Mouse (Mus musculus) limb, embryonic 15.5 days (tissue): Measurements from ENCODE around the gene Gm43951. TPM values are rescaled to one million over a fixed set of nuclear protein-coding genes. Genes with fewer than 3 reads are reported as not detected.

Experiments
- ATAC-seq: fragments of 200-750 bp; cut with Nextera tagmentation; 2 replicates; pipeline ENCODE4 v1.8.0; 2017; ENCODE audit warnings: low read depth, moderate TSS enrichment; ENCODE audit not compliant: insufficient number of reproducible peaks, low FRiP score, low TSS enrichment
- H3K27ac ChIP-seq: fragments of 300-500 bp; sonication (generic); 2 replicates; pipeline ENCODE4 v1.5.1; 2015; ENCODE audit warnings: moderate library complexity, mild to moderate bottlenecking, inconsistent platforms
- H3K27me3 ChIP-seq: fragments of 300-500 bp; sonication (generic); 2 replicates; pipeline ENCODE4 v1.6.1; 2015; ENCODE audit warnings: inconsistent platforms
- H3K36me3 ChIP-seq: fragments of 300-500 bp; sonication (generic); 2 replicates; pipeline ENCODE4 v1.6.1; 2015; ENCODE audit warnings: inconsistent platforms
- H3K4me1 ChIP-seq: fragments of 300-500 bp; sonication (generic); 2 replicates; pipeline ENCODE4 v1.6.1; 2015; ENCODE audit warnings: inconsistent platforms
- H3K4me2 ChIP-seq: fragments of 300-500 bp; sonication (generic); 2 replicates; pipeline ENCODE4 v1.6.1; 2015; ENCODE audit warnings: mild to moderate bottlenecking, inconsistent platforms
- H3K4me3 ChIP-seq: fragments of 300-500 bp; sonication (generic); 2 replicates; pipeline ENCODE4 v1.5.1; 2015; ENCODE audit warnings: mild to moderate bottlenecking, inconsistent platforms
- H3K9ac ChIP-seq: fragments of 300-500 bp; sonication (generic); 2 replicates; pipeline ENCODE4 v1.6.1; 2015; ENCODE audit warnings: inconsistent platforms
- H3K9me3 ChIP-seq: fragments of 300-500 bp; sonication (generic); 2 replicates; pipeline ENCODE4 v1.6.1; 2016; ENCODE audit warnings: inconsistent platforms
- WGBS: fragments of 180-500 bp; shearing (Covaris S2); methylation state at CpG from one replicate; pipeline ENCODE4 v1.1.7; 2015; 5-methylcytosine and 5-hydroxymethylcytosine counted together
- polyA plus RNA-seq: library from polyadenylated mRNA; unstranded; fragments of >200 nt; fragmentation: Nextera tagmentation; extraction: Ambion mirVana; gene quantifications from 2 replicates; pipeline ENCODE4 v1.2.1, GENCODE M21; 2015

Gm43951 gene
- polyA plus RNA-seq, 1 experiment from 2014 or later = 0.56 TPM

DNA sequence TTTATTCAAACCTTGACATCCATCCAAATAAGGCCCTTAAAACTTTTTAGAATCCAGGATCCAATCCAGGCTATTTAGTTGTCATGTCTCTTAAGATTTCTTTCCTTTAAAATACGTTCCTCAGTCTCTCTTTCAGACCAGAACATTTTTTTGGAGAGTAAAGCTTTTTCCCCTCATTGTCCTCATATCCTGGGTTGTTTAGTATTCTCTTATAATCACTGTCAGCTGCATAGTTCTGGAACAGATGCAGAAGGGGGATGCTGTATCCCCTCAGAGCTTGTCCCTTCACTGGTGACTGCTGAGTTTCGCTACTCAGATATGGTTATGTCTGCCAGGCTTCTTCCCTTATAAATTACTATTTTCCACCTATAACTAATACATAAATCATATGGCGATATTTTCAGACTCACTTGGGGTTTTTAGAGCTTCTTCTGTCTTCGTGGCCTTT is 50.6 kb downstream of the Gm43951 start:
- Histone ChIP-seq H3K4me2 (no peak overlapping the region), H3K9me3 (no peaks in the 10 kb centered on the region), H3K9ac (no peak overlapping the region), H3K4me3 (no peak overlapping the region), H3K36me3 (peaks cover 49% of the 10 kb centered on the region), H3K27ac (peak overlapping the region; percentile 22; the same call in 1 of the 2 replicates), H3K4me1 (no peaks in the 10 kb centered on the region), H3K27me3 (no peaks in the 10 kb centered on the region)
- WGBS = 76% methylated on average over 4 of the region's 4 CpGs
- ATAC-seq = no peak

DNA sequence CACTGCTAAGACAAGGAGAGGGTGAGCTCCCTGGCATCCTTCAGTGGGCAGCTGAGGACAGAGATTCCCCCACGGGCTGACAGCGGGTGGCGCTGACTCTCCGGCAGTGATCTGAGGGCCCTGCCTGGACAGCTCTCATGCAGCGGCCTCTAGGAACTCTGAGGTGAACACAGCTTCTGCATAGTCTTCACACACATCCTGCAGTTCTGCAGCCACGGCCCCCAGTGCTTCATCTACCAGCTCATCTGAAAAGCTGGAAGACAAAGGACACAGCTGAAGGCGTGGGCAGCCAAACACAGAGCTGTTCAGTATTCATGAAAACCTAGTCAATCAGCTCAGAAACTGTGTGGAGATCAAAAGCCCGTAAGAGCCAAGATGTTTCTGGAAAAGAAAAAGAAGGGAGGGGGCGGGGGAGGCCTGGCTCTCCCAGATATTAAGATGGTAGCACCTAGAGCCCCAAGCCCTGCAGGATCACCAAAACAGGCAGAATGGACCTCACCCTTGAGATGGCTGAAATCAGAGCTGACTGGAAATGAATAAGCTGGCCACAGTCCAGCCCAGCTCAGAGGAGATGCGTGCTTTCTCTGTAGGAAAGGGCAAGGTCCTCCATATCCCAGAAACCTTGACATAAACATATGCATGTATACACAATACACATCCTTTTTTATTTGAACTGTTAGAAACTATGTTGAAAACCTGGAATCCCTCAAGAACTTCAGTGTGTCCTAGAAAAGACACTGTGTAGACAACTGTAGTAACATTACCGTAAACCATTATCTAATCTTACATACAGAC is 51.3 kb downstream of the Gm43951 start:
- Histone ChIP-seq H3K4me3 (no peak overlapping the region), H3K36me3 (peaks cover 49% of the 10 kb centered on the region), H3K4me2 (no peak overlapping the region), H3K9ac (no peak overlapping the region), H3K27ac (0 out of 2 replicates have a peak overlapping the region, but pooled peaks have one; percentile 22), H3K4me1 (no peaks in the 10 kb centered on the region), H3K9me3 (no peaks in the 10 kb centered on the region), H3K27me3 (no peaks in the 10 kb centered on the region)
- WGBS = 81% methylated on average over 11 of the region's 11 CpGs
- no peak for ATAC-seq

Other genes with a start within 250 kb of the Gm43951 start
- 0.43 and 0.45 TPM in 2 replicates for gene Aipl1, start 169.3 kb downstream of the Gm43951 start, polyA plus RNA-seq
- 79.2 and 86.1 TPM in 2 replicates for gene Pimreg, start 164.8 kb downstream of the Gm43951 start, polyA plus RNA-seq
- 0.68 and 0.70 TPM in 2 replicates for gene Pitpnm3, start 71.1 kb downstream of the Gm43951 start, polyA plus RNA-seq
- gene 4933427D14Rik, start 619 bp upstream of the Gm43951 start, polyA plus RNA-seq = 12.9 and 14.7 TPM in 2 replicates
- 257 and 283 TPM in 2 replicates for gene Txndc17, start 707 bp upstream of the Gm43951 start, polyA plus RNA-seq
- 36.6 and 40.0 TPM in 2 replicates for gene Med31, start 8.8 kb upstream of the Gm43951 start, polyA plus RNA-seq
- gene Slc13a5, start 60.4 kb upstream of the Gm43951 start, polyA plus RNA-seq = 3.2 and 4.5 TPM in 2 replicates
- 3.2 and 3.5 TPM in 2 replicates for gene Xaf1, start 94.8 kb upstream of the Gm43951 start, polyA plus RNA-seq
- not detected in 2 replicates for gene Fbxo39, start 107.6 kb upstream of the Gm43951 start, polyA plus RNA-seq
- gene Tekt1, start 155.6 kb upstream of the Gm43951 start, polyA plus RNA-seq = 1.5 and 1.6 TPM in 2 replicates
- gene Smtnl2, start 204.9 kb upstream of the Gm43951 start, polyA plus RNA-seq = 85.0 and 97.2 TPM in 2 replicates
- gene Ggt6, start 228.7 kb upstream of the Gm43951 start, polyA plus RNA-seq = 10.4 and 11.5 TPM in 2 replicates
- gene Mybbp1a, start 234.5 kb upstream of the Gm43951 start, polyA plus RNA-seq = 127 and 128 TPM in 2 replicates